Mouse (Mus musculus): ENCODE results near the gene Taar7b. TPM values are rescaled to one million over a fixed set of nuclear protein-coding genes. Genes with fewer than 3 reads are reported as not detected.

The Taar7b gene
- polyA plus RNA-seq (2011; ENCODE audit: insufficient read depth, insufficient read length, low read depth, missing spikeins) = not detected in 2 replicates

GRCm38 (mm10) chr10:23999639-24000038, at the start of gene Taar7b:
Gene Taar7b (plus strand): TSS chr10:23999939.
- H3K4me3 ChIP-seq (ENCODE audit: low read depth, low read length) = no peak within 1 kb of the TSS
- H3K27ac ChIP-seq (ENCODE audit: insufficient read depth, low read length) = no peak within 1 kb of the TSS
- no peaks in the 10 kb centered on the region for H3K9me3 ChIP-seq (replicated peaks; ENCODE audit: control insufficient read depth, insufficient read depth, low read length, poor library complexity, severe bottlenecking)
- H3K36me3 ChIP-seq (ENCODE audit: control insufficient read depth, insufficient read depth, low read length, poor library complexity, severe bottlenecking) = no peaks in the 10 kb centered on the region
- TF ChIP-seq EP300 (IDR thresholded peaks at IDR 0.05; ENCODE audit: insufficient read depth, low read depth, low read length) = no peak
- no peak for TF ChIP-seq POLR2A (IDR thresholded peaks at IDR 0.05; ENCODE audit: insufficient read depth, low read length)
- TF ChIP-seq CTCF (IDR thresholded peaks at IDR 0.05; ENCODE audit: low read depth, low read length) = no peak
- no peak within 1 kb of the TSS for H3K9ac ChIP-seq (ENCODE audit: low read depth, poor library complexity, severe bottlenecking)
- no peaks in the 10 kb centered on the region for H3K27me3 ChIP-seq (ENCODE audit: control insufficient read depth, insufficient read depth, low read length, poor library complexity, severe bottlenecking)
- no peaks in the 10 kb centered on the region for H3K4me1 ChIP-seq (ENCODE audit: control insufficient read depth, insufficient read depth, low read length)

GRCm38 (mm10) chr10:23951714-23952113, 48.0 kb upstream of the Taar7b start:
- Histone ChIP-seq H3K36me3 (ENCODE audit: control insufficient read depth, insufficient read depth, low read length, poor library complexity, severe bottlenecking) (no peaks in the 10 kb centered on the region), H3K27me3 (ENCODE audit: control insufficient read depth, insufficient read depth, low read length, poor library complexity, severe bottlenecking) (no peaks in the 10 kb centered on the region), H3K4me3 (ENCODE audit: low read depth, low read length) (no peak overlapping the region), H3K4me1 (ENCODE audit: control insufficient read depth, insufficient read depth, low read length) (no peaks in the 10 kb centered on the region), H3K9ac (ENCODE audit: low read depth, poor library complexity, severe bottlenecking) (no peak overlapping the region), H3K9me3 (replicated peaks; ENCODE audit: control insufficient read depth, insufficient read depth, low read length, poor library complexity, severe bottlenecking) (no peaks in the 10 kb centered on the region), H3K27ac (ENCODE audit: insufficient read depth, low read length) (no peak overlapping the region)
- TF ChIP-seq CTCF (IDR thresholded peaks at IDR 0.05; ENCODE audit: low read depth, low read length) (no peak), POLR2A (IDR thresholded peaks at IDR 0.05; ENCODE audit: insufficient read depth, low read length) (no peak), EP300 (IDR thresholded peaks at IDR 0.05; ENCODE audit: insufficient read depth, low read depth, low read length) (no peak)

- Histone ChIP-seq H3K4me1 (ENCODE audit: control insufficient read depth, insufficient read depth, low read length) (no peaks in the 10 kb centered on the region), H3K9me3 (replicated peaks; ENCODE audit: control insufficient read depth, insufficient read depth, low read length, poor library complexity, severe bottlenecking) (no peaks in the 10 kb centered on the region), H3K4me3 (ENCODE audit: low read depth, low read length) (no peak overlapping the region), H3K36me3 (ENCODE audit: control insufficient read depth, insufficient read depth, low read length, poor library complexity, severe bottlenecking) (no peaks in the 10 kb centered on the region), H3K27me3 (ENCODE audit: control insufficient read depth, insufficient read depth, low read length, poor library complexity, severe bottlenecking) (no peaks in the 10 kb centered on the region), H3K27ac (ENCODE audit: insufficient read depth, low read length) (no peak overlapping the region), H3K9ac (ENCODE audit: low read depth, poor library complexity, severe bottlenecking) (no peak overlapping the region)
- TF ChIP-seq CTCF (IDR thresholded peaks at IDR 0.05; ENCODE audit: low read depth, low read length) (no peak), POLR2A (IDR thresholded peaks at IDR 0.05; ENCODE audit: insufficient read depth, low read length) (no peak), EP300 (IDR thresholded peaks at IDR 0.05; ENCODE audit: insufficient read depth, low read depth, low read length) (no peak)
These were observed 40.7 kb upstream of the Taar7b start for GRCm38 (mm10) chr10:23959071-23959470.

DNA sequence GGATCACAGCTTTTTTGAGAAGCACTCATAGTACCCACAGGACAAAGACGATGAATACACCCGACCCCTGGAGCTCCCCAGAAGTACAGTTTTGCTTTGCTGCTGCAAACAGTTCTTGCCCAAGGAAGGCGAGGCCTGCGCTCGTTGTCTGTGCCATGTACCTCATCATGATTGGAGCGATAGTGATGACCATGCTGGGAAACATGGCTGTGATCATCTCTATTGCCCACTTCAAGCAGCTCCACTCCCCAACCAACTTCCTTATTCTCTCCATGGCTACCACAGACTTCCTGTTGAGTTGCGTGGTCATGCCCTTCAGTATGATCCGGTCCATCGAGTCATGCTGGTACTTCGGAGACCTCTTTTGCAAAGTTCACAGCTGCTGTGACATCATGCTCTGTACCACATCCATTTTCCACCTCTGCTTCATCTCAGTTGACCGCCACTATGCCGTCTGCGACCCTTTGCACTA, 39.3 kb upstream of the Taar7b start, which contains the start of gene Taar4:
Taar4 (plus strand) TSS at position 51 of the 472 bp plus-strand sequence.
- Histone ChIP-seq H3K4me1 (ENCODE audit: control insufficient read depth, insufficient read depth, low read length) (no peaks in the 10 kb centered on the region), H3K4me3 (ENCODE audit: low read depth, low read length) (no peak within 1 kb of the TSS), H3K27me3 (ENCODE audit: control insufficient read depth, insufficient read depth, low read length, poor library complexity, severe bottlenecking) (no peaks in the 10 kb centered on the region), H3K9ac (ENCODE audit: low read depth, poor library complexity, severe bottlenecking) (no peak within 1 kb of the TSS), H3K27ac (ENCODE audit: insufficient read depth, low read length) (no peak within 1 kb of the TSS), H3K36me3 (ENCODE audit: control insufficient read depth, insufficient read depth, low read length, poor library complexity, severe bottlenecking) (no peaks in the 10 kb centered on the region), H3K9me3 (replicated peaks; ENCODE audit: control insufficient read depth, insufficient read depth, low read length, poor library complexity, severe bottlenecking) (no peaks in the 10 kb centered on the region)
- TF ChIP-seq CTCF (IDR thresholded peaks at IDR 0.05; ENCODE audit: low read depth, low read length) = no peak
- no peak for TF ChIP-seq POLR2A (IDR thresholded peaks at IDR 0.05; ENCODE audit: insufficient read depth, low read length)
- no peak for TF ChIP-seq EP300 (IDR thresholded peaks at IDR 0.05; ENCODE audit: insufficient read depth, low read depth, low read length)

DNA sequence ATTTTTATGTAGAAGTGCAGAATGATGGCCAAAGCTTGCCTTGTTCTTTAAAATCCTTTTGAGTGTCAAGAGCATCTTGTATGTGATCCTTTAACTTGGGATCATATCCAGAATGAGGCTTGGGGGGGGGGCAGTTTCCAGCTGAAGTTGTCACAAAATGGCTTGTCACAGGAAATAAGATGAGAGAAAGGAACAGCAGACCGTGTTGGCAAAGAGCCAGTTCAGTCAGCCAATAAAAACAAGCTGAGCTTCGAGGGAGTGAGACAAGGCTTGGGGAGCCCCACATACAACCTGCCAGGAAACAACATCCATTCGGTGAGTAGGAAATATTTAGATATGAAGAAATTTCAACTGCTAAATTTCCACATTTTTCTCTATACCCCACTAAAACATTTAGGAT, 36.3 kb upstream of the Taar7b start:
- no peak for TF ChIP-seq CTCF (IDR thresholded peaks at IDR 0.05; ENCODE audit: low read depth, low read length)
- no peak for TF ChIP-seq POLR2A (IDR thresholded peaks at IDR 0.05; ENCODE audit: insufficient read depth, low read length)
- TF ChIP-seq EP300 (IDR thresholded peaks at IDR 0.05; ENCODE audit: insufficient read depth, low read depth, low read length) = no peak
- no peak overlapping the region for H3K4me3 ChIP-seq (ENCODE audit: low read depth, low read length)
- no peaks in the 10 kb centered on the region for H3K4me1 ChIP-seq (ENCODE audit: control insufficient read depth, insufficient read depth, low read length)
- no peak overlapping the region for H3K9ac ChIP-seq (ENCODE audit: low read depth, poor library complexity, severe bottlenecking)
- no peaks in the 10 kb centered on the region for H3K9me3 ChIP-seq (replicated peaks; ENCODE audit: control insufficient read depth, insufficient read depth, low read length, poor library complexity, severe bottlenecking)
- no peaks in the 10 kb centered on the region for H3K36me3 ChIP-seq (ENCODE audit: control insufficient read depth, insufficient read depth, low read length, poor library complexity, severe bottlenecking)
- no peaks in the 10 kb centered on the region for H3K27me3 ChIP-seq (ENCODE audit: control insufficient read depth, insufficient read depth, low read length, poor library complexity, severe bottlenecking)
- H3K27ac ChIP-seq (ENCODE audit: insufficient read depth, low read length) = no peak overlapping the region

DNA sequence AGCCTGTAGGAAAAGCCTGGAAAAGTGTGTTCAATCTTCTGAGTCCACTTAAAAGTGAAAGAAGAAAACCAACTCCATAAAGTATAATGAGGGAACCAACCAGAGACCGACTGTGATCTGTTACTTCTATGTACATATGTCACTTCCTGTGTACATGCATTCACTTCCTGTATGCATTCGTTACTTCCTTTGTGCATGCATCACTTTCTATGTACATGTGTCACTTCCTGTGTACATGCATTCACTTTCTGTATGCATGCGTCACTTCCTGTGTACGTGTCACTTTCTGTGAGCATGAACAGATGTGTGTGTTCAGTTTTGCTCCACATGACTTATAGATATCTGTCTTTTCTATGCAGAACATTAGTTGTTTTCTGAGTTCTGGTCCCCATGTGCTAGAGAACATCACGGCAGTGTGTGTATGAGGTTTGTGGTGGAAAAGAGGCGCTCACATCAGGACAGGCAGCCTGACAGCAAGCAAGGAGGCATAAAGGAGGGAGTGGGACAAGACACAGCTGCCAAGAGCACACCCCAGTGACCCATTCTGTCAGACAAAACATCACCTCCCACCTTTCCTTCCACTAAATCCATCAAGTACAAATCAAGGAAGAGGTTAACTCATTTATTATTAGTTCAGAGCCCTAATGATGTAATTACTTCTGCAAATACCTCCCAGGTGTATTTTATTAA, 34.7 kb upstream of the Taar7b start:
- no peak for TF ChIP-seq POLR2A (IDR thresholded peaks at IDR 0.05; ENCODE audit: insufficient read depth, low read length)
- no peak for TF ChIP-seq CTCF (IDR thresholded peaks at IDR 0.05; ENCODE audit: low read depth, low read length)
- no peak for TF ChIP-seq EP300 (IDR thresholded peaks at IDR 0.05; ENCODE audit: insufficient read depth, low read depth, low read length)
- no peak overlapping the region for H3K4me3 ChIP-seq (ENCODE audit: low read depth, low read length)
- no peak overlapping the region for H3K27ac ChIP-seq (ENCODE audit: insufficient read depth, low read length)
- no peak overlapping the region for H3K9ac ChIP-seq (ENCODE audit: low read depth, poor library complexity, severe bottlenecking)
- H3K9me3 ChIP-seq (replicated peaks; ENCODE audit: control insufficient read depth, insufficient read depth, low read length, poor library complexity, severe bottlenecking) = no peaks in the 10 kb centered on the region
- no peaks in the 10 kb centered on the region for H3K4me1 ChIP-seq (ENCODE audit: control insufficient read depth, insufficient read depth, low read length)
- H3K27me3 ChIP-seq (ENCODE audit: control insufficient read depth, insufficient read depth, low read length, poor library complexity, severe bottlenecking) = no peaks in the 10 kb centered on the region
- no peaks in the 10 kb centered on the region for H3K36me3 ChIP-seq (ENCODE audit: control insufficient read depth, insufficient read depth, low read length, poor library complexity, severe bottlenecking)
